Mouse (Mus musculus): ENCODE measurements around the gene Klhdc3.
A peak's percentile ranks its signal among the peaks of the same experiment; 100 is the strongest.

Klhdc3 gene

DNA sequence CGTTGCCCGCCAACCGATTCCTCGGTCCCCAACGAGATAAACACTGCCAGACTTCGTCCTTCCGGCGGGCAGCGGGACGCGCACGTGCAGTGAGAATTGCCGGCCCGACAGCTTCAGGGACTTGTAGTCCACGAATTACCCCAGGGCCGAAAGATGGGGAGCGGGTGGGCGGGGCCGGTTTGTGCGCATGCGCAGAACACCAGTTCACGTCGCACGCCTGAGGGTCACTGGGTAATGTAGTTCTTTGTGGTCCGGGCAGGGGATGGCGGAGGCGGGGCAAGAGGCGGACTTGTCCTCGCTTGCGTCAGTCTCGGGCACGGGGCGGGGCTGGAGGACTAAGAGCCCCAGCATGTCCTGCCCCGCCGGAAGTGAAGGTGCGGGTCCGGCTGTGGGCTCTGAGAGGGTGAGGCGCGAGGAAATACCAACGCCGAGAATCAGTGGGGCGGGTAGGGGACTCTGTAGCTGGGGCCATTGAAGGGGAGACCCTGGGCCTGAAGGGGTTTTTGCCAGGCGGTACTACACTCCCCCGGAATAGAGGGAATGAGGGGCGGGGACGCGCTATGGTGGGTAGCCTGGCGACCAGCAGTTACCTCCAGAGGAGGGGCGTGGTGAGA, at the start of gene Klhdc3:
Klhdc3 (minus strand) TSS at position 155 of the 614 bp plus-strand sequence.
- peak; percentile 88 for ATAC-seq (ENCODE audit: insufficient number of reproducible peaks, low FRiP score, low TSS enrichment)

DNA sequence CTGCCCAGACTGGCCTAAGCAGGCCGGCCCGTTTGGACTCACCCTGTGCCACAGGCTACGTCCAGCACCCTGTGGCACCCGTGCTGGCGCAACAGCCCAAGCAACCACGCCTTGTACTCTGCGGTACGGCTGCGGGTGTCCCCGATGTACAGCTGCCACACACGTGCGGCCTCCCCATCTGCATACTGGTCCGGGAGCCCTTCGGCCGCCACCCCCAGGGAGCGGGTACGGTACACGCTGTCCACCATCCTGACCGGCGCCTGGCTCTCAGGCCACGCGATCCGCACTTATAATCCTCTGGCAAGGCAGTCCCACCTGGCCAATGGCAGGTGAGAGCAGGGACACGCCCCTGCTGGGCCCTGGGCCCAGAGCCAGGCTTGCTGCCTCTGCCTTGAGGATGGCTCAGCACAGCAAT, 48.2 kb upstream of the Klhdc3 start, which contains the start of gene Gnmt:
Gnmt (minus strand) TSS at position 265 of the 415 bp plus-strand sequence.
- peak; percentile 45; the same call in 1 of the 2 replicates for ATAC-seq (ENCODE audit: insufficient number of reproducible peaks, low FRiP score, low TSS enrichment)

DNA sequence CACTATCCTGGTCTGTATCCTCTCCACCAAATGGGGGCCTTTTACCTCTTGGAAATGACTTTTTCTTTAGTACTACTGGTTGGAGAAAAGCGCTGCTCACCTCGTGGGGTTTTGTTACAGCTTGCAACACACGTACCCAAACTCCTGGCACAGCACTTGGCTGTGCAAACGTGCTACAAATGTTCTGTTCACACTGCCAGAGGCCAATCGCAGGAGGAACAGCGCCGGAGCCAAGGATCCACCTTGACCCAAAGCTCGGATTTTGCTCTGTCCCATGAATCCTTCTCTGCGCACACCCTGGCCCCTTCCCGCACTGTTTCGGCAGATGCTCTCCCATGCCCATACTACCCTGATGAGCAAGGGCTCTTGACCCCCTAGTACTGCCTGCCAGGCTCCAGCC, 47.8 kb upstream of the Klhdc3 start:
- no peak for ATAC-seq (ENCODE audit: insufficient number of reproducible peaks, low FRiP score, low TSS enrichment)

GRCm38 (mm10) chr17:46728021-46728420, 47.3 kb upstream of the Klhdc3 start:
- ATAC-seq (ENCODE audit: insufficient number of reproducible peaks, low FRiP score, low TSS enrichment) = no peak

DNA sequence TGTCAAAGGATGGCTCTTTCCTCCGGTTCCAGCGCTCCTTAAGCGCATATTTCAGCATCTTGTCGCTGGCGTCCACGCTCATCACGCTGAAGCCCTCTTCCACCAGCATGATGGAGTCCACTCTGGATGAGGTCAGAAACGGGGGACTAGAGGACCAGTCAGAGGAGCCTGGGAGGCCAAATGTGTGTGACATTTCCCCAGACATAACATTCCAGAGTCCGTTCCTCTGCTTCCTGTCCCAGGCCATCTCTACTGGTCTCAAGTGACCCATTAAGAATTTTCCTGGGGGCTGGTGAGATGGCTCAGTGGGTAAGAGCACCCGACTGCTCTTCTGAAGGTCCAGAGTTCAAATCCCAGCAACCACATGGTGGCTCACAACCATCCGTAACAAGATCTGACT, 46.6 kb upstream of the Klhdc3 start:
- ATAC-seq (ENCODE audit: insufficient number of reproducible peaks, low FRiP score, low TSS enrichment) = no peak

- peak; percentile 77 for ATAC-seq (ENCODE audit: insufficient number of reproducible peaks, low FRiP score, low TSS enrichment)
Observed at GRCm38 (mm10) chr17:46725731-46726645, 45.3 kb upstream of the Klhdc3 start.

DNA sequence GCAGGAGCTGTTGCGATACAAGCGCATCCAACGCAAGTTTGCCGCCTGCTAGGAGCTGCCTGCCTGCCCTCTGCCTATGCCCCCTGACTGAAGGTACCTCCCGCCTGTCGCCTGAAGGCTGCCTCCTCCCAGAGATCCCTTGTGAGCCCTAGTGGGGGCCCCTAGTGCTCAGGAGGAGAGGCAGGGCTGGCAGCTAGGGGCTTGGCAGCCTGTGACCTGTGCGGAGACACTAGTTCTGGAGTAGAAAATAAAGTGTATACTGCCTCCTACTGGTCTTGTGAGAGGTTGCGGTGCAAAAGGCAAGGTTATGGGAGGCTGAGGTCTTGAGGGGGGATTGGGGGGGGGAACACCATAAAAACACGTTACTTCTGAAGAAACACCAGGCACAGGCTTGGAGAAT, 44.6 kb upstream of the Klhdc3 start:
- ATAC-seq (ENCODE audit: insufficient number of reproducible peaks, low FRiP score, low TSS enrichment) = 0 out of 2 replicates have a peak, but pooled peaks have one; percentile 24

GRCm38 (mm10) chr17:46724477-46725084, 43.9 kb upstream of the Klhdc3 start:
- ATAC-seq (ENCODE audit: insufficient number of reproducible peaks, low FRiP score, low TSS enrichment) = no peak

GRCm38 (mm10) chr17:46721077-46721476, 40.4 kb upstream of the Klhdc3 start:
- ATAC-seq (ENCODE audit: insufficient number of reproducible peaks, low FRiP score, low TSS enrichment) = no peak

DNA sequence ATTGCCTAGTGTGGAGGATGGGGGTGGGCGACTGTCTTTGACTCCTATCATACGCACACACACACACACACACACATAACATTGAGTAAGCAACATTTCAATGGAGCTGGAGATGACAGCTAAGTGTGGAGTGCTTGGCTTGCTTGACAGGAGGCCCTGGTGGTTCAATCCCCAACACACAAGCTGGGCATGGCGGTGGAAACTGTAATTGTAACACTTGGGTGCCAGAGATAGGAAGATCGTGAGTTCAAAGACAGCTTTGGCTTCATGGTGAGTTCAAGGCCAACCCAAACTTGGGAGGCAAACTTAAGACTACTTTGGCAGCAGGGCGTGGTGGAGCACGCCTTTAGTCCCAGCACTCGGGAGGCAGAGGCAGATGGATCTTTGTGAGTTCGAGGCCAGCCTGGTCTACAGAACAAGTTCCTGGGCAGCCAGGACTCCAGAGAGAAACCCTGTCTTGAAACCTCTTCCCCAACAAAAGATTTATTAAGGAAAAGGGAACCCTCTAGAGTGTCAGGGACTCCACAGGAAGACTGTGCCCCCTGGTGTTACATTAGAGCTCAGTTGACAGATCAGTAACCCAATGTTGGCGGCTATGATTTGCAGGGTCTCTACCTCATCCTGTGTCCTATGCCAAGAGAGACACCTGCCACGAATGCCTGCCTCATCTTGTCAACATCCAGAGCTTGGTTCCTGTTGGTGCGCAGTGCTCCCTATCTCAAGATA, 34.2 kb upstream of the Klhdc3 start:
- no peak for ATAC-seq (ENCODE audit: insufficient number of reproducible peaks, low FRiP score, low TSS enrichment)

GRCm38 (mm10) chr17:46713849-46714248, 33.1 kb upstream of the Klhdc3 start:
- no peak for ATAC-seq (ENCODE audit: insufficient number of reproducible peaks, low FRiP score, low TSS enrichment)

DNA sequence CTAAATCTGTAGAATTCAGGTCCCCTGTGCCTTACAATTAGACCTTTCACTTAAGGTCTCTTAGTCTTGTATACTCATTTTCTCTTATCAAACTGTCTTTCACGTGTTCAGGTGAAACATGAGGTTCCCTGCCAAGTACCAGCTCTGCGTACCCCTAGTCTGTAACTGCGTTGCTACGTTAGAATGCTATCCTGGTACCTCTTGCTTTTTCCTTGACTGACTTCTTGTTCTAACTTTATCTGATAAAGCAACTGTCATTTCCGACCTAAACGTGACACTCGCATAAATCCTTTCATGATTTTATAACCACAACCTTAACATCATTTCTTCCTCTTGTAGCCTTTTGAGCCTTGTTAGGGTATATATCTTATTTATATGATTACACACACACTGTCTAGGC, 31.7 kb upstream of the Klhdc3 start:
- ATAC-seq (ENCODE audit: insufficient number of reproducible peaks, low FRiP score, low TSS enrichment) = no peak

DNA sequence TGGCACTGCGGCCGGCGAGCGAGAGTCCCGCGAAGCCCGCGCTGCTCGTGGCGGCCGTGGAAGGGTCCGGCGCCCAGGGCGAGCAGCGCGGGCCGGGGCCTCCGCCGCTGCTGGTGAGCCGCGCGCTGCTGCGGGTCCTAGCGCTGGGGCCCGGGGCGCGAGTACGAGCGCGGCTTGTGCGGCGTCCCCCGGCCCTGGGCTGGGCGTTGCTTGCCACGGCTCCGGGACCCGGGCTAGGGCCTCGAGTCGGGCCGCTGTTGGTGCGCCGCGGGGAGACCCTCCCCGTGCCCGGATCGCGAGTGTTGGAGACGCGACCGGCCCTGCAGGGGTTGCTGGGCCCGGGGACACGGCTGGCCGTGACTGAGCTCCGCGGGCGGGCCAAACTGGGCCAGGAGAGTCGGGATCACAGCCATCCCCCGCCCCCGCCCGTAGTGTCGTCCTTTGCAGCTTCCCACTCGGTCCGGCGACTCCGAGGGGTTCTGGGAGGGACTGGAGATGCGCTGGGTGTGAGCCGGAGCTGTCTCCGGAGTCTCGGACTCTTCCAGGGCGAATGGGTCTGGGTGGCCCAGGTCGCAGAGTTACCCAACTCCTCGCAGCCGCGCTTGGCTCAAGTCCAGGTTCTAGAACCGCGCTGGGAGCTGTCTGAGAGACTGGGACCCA, 31.0 kb upstream of the Klhdc3 start:
- ATAC-seq (ENCODE audit: insufficient number of reproducible peaks, low FRiP score, low TSS enrichment) = no peak; the same call in 1 of the 2 replicates

DNA sequence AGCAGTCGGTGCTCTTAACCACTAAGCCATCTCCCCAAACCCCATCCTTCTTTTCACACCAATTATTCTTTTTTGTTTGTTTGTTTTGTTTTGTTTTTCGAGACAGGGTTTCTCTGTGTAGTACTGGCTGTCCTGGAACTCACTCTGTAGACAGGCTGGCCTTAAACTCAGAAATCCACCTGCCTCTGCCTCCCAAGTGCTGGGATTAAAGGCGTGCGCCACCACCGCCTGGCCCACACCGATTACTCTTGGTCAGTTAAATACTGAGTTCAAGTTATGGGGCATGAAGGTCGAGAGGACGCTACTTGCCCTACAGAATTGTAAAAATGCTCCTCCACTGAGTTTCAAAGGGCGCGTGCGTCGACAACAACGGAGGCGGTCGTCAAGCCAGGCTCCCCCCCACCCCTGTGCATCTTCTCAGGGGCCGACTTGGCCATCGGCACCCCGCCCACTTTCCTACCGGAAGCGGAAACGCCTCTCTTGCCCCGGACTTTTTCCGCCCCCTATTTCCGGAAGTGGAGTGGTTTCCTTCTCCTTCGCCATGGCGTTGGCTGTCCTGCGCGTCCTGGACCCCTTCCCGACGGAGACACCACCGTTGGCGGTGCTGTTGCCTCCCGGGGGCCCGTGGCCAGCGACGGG, 30.4 kb upstream of the Klhdc3 start, which contains the start of gene Pex6:
Pex6 (plus strand) TSS at position 505 of the 639 bp plus-strand sequence.
- peak; percentile 83 for ATAC-seq (ENCODE audit: insufficient number of reproducible peaks, low FRiP score, low TSS enrichment)

- no peak for ATAC-seq (ENCODE audit: insufficient number of reproducible peaks, low FRiP score, low TSS enrichment)
Observed at GRCm38 (mm10) chr17:46706375-46707089, 25.8 kb upstream of the Klhdc3 start.

DNA sequence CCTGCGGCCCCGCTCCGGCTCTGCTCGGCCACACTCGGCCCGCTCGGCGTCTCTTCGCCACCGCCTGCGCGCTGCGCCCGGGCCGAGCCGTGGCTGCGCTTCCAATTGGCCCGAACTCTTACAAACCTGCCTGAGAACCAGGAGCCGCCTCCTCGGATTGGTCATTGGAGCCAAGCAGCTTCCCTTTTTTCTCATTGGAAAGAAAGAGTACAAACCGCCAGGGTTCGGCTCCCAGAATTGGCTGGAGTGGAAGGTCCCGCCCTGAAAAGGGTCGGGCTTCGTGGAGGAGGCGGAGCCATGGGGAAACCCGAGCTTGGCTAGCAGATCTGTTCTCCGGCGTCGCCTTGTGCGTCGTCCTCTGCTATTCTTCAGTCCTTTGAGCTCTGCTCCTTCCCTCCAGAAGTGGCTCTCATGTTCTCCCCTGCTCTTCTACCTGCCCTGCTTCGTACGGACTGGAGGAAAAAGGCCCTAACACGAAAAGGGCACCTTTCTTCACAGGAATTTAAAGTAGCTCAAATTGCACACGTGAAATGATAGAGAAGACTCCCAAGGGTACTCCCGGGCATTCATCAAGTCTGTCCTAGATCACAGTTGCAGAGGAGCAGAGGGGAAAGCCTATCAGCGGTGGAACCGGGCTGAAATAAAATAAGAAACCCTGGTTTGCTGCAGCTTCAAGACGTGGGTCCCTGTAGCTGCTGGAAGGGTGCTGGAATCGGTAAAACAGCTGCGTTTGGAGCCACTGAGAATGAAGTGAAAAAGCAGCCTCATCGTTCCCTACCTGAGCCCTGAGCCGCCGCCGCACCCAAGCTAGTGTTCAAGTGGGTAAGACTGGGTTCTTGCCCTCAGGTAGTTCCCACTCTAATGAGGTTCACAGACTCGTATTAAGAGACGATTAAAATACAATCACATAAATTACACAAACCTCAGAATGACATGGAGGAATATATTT, 24.4 kb upstream of the Klhdc3 start, which contains the start of gene Ppp2r5d:
Ppp2r5d (minus strand) TSS at position 225 of the 949 bp plus-strand sequence.
- ATAC-seq (ENCODE audit: insufficient number of reproducible peaks, low FRiP score, low TSS enrichment) = peak; percentile 95

Measured in cerebellum, adult (tissue).